Mouse (Mus musculus) c-Kit-negative CD71-positive TER-119-positive erythroid progenitor cells, embryonic 14.5 days (primary cell): Measurements from ENCODE around the gene Erich3.

Experiments
- DNase-seq: peaks from one replicate; pipeline ENCODE4 v3.0.0-alpha.2; 2013; ENCODE audit warnings: low read depth, low spot score

Erich3 gene

GRCm38 (mm10) chr3:154766321-154766720, 102.7 kb downstream of the Erich3 start:
- DNase-seq: no peak

- DNase-seq: no peak
Observed at GRCm38 (mm10) chr3:154771651-154772050, 108.0 kb downstream of the Erich3 start.

GRCm38 (mm10) chr3:154778836-154779595, 115.4 kb downstream of the Erich3 start:
- no peak for DNase-seq

GRCm38 (mm10) chr3:154786354-154786753, 122.7 kb downstream of the Erich3 start:
- DNase-seq: no peak

GRCm38 (mm10) chr3:154787611-154788010, 124.0 kb downstream of the Erich3 start:
- no peak for DNase-seq

- no peak for DNase-seq
Observed at GRCm38 (mm10) chr3:154793571-154793970, 129.9 kb downstream of the Erich3 start.

GRCm38 (mm10) chr3:154798806-154799205, 135.1 kb downstream of the Erich3 start:
- no peak for DNase-seq

- no peak for DNase-seq
Observed at GRCm38 (mm10) chr3:154800454-154800853, 136.8 kb downstream of the Erich3 start.

- DNase-seq: no peak
Observed at GRCm38 (mm10) chr3:154800888-154801429, 137.3 kb downstream of the Erich3 start.

- no peak for DNase-seq
Observed at GRCm38 (mm10) chr3:154806626-154807025, 143.0 kb downstream of the Erich3 start.

- DNase-seq: no peak
Observed at GRCm38 (mm10) chr3:154810273-154810870, 146.7 kb downstream of the Erich3 start.

GRCm38 (mm10) chr3:154811281-154811680, 147.6 kb downstream of the Erich3 start:
- DNase-seq: no peak

- DNase-seq: no peak
Observed at GRCm38 (mm10) chr3:154811833-154812232, 148.2 kb downstream of the Erich3 start.

GRCm38 (mm10) chr3:154812893-154813292, 149.2 kb downstream of the Erich3 start:
- DNase-seq: no peak

GRCm38 (mm10) chr3:154815606-154816005, 151.9 kb downstream of the Erich3 start:
- no peak for DNase-seq

GRCm38 (mm10) chr3:154816231-154816630, 152.6 kb downstream of the Erich3 start:
- DNase-seq: no peak

- DNase-seq: no peak
Observed at GRCm38 (mm10) chr3:154816801-154817625, 153.4 kb downstream of the Erich3 start.
